Mouse (Mus musculus) liver, embryonic 15.5 days (tissue): ENCODE measurements at regions not wholly inside any gene's neighbourhood (a gene's known extent, or its start where the extent isn't known, plus 50 kb on each side); places are given as distances from the start of the nearest gene placed in this dataset.
"Not testable (repeated sequence)": the region's sequence is repeated elsewhere in the genome, so short reads cannot be mapped to it uniquely, and the experiment has no call there.

Experiments used
- ATAC-seq: fragments of 200-750 bp; cut with Nextera tagmentation; 2 replicates; pipeline ENCODE4 v1.8.0; 2017; ENCODE audit warnings: moderate number of reproducible peaks, mild to moderate bottlenecking, moderate library complexity; ENCODE audit not compliant: insufficient read depth
- H3K27ac ChIP-seq: fragments of 300-500 bp; sonication (generic); replicated peaks from 2 replicates; pipeline ENCODE4 v1.5.1; 2015; ENCODE audit warnings: mild to moderate bottlenecking, inconsistent platforms
- H3K27me3 ChIP-seq: fragments of 300-500 bp; sonication (generic); 2 replicates; pipeline ENCODE4 v1.6.1; 2015; ENCODE audit warnings: mild to moderate bottlenecking, inconsistent platforms
- H3K36me3 ChIP-seq: fragments of 300-500 bp; sonication (generic); replicated peaks from 2 replicates; pipeline ENCODE4 v1.6.1; 2015; ENCODE audit warnings: moderate library complexity, mild to moderate bottlenecking, inconsistent platforms
- H3K4me1 ChIP-seq: fragments of 300-500 bp; sonication (generic); replicated peaks from 2 replicates; pipeline ENCODE4 v1.6.1; 2015; ENCODE audit warnings: inconsistent platforms
- H3K4me2 ChIP-seq: fragments of 300-500 bp; sonication (generic); 2 replicates; pipeline ENCODE4 v1.6.1; 2015; ENCODE audit warnings: moderate library complexity, mild to moderate bottlenecking, inconsistent platforms
- H3K4me3 ChIP-seq: fragments of 300-500 bp; sonication (generic); replicated peaks from 2 replicates; pipeline ENCODE4 v1.5.1; 2015; ENCODE audit warnings: mild to moderate bottlenecking, inconsistent platforms
- H3K9ac ChIP-seq: fragments of 300-500 bp; sonication (generic); 2 replicates; pipeline ENCODE4 v1.6.1; 2015; ENCODE audit warnings: moderate library complexity, mild to moderate bottlenecking, inconsistent platforms
- H3K9me3 ChIP-seq: fragments of 300-500 bp; sonication (generic); replicated peaks from 2 replicates; pipeline ENCODE4 v1.6.1; 2016; ENCODE audit warnings: inconsistent platforms
- WGBS: fragments of 180-500 bp; shearing (Covaris S2); methylation state at CpG from one replicate; pipeline ENCODE4 v1.1.7; 2015; ENCODE audit warnings: mixed read lengths; ENCODE audit not compliant: insufficient replicate concordance; 5-methylcytosine and 5-hydroxymethylcytosine counted together

- Histone ChIP-seq H3K27ac (no peak overlapping the region), H3K4me3 (no peak overlapping the region), H3K9me3 (no peaks in the 10 kb centered on the region), H3K9ac (no peak overlapping the region), H3K4me2 (no peak overlapping the region), H3K4me1 (no peaks in the 10 kb centered on the region), H3K36me3 (no peaks in the 10 kb centered on the region), H3K27me3 (no peaks in the 10 kb centered on the region)
- ATAC-seq = no peak
- WGBS = 61% methylated on average over 10 of the region's 10 CpGs
Measured at GRCm38 (mm10) chr9:31650362-31651130, 186.3 kb upstream of the Tmem45b start.

GRCm38 (mm10) chr9:31649073-31649472 lies 184.8 kb upstream of the Tmem45b start:
- Histone ChIP-seq H3K36me3 (no peaks in the 10 kb centered on the region), H3K27me3 (no peaks in the 10 kb centered on the region), H3K4me3 (no peak overlapping the region), H3K9ac (no peak overlapping the region), H3K9me3 (no peaks in the 10 kb centered on the region), H3K27ac (no peak overlapping the region), H3K4me1 (no peaks in the 10 kb centered on the region), H3K4me2 (no peak overlapping the region)
- 69% methylated on average over 5 of the region's 5 CpGs for WGBS
- no peak for ATAC-seq

DNA sequence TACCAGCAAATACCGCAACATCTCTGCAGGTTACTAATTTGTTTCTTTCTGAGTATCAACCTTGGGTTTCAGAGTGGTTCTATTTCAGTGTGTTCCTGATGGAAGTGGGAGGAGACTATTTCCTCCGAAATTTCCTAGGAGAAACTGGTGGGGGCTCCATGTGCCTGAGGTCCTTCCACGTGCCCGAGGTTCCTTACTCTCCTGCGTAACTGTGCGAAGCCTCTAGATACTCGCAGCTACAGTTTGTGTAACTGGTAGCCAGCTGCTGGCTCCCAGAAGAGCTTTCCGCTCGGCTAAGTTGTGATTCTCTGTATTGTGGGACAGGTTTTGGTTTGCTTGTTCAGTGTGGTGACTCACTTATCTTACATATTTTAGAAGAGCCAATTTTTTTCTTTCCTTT lies 184.3 kb upstream of the Tmem45b start:
- H3K9me3 ChIP-seq = no peaks in the 10 kb centered on the region
- WGBS = 69% methylated on average over 9 of the region's 9 CpGs
- no peak for ATAC-seq
- no peak overlapping the region for H3K4me3 ChIP-seq
- no peak overlapping the region for H3K27ac ChIP-seq
- no peaks in the 10 kb centered on the region for H3K36me3 ChIP-seq
- no peaks in the 10 kb centered on the region for H3K27me3 ChIP-seq
- no peak overlapping the region for H3K9ac ChIP-seq
- H3K4me1 ChIP-seq = no peaks in the 10 kb centered on the region
- H3K4me2 ChIP-seq = no peak overlapping the region

DNA sequence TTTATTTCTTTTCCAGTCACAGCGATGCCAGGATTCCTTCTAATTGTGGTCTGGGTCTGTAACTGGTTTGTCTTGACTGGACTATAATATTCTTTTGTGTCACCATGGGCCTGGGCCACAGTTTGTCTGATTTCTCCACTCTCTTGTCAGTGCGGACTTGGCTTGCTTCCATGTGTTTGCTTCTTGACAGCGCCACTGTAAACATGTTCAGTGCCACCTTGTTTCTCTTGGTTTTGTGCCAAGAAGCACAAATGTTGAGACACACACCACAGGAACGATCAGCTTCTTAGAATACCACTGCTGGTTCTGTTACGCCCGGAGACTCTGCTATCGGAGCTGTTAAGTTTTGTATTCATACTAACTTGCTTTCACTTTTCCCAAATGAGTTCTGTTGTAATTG lies 180.9 kb upstream of the Tmem45b start:
- 66% methylated on average over 7 of the region's 7 CpGs for WGBS
- Histone ChIP-seq H3K4me3 (no peak overlapping the region), H3K27me3 (no peaks in the 10 kb centered on the region), H3K27ac (no peak overlapping the region), H3K9me3 (no peaks in the 10 kb centered on the region), H3K4me1 (no peaks in the 10 kb centered on the region), H3K9ac (no peak overlapping the region), H3K36me3 (no peaks in the 10 kb centered on the region), H3K4me2 (no peak overlapping the region)
- ATAC-seq = no peak

DNA sequence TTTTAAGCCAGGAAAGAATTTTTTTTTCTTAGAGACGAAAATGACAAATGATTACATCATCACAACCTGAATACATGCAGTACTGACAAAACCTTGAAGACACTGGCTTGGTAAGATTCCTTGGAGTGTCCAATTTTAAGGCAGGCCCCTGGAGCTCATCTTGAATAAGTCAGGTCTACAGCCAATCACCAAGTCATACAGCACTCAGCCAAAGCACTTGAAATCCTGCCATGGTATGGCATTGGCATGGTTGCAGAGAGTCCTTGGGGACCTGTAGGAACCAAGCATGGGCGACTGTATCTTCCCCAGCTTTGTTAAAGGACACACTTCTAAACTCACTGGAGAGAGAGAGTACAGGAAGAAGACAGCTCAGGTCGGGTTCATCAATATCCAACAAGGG lies 179.8 kb upstream of the Tmem45b start:
- no peak overlapping the region for H3K4me3 ChIP-seq
- H3K27me3 ChIP-seq = no peaks in the 10 kb centered on the region
- H3K9me3 ChIP-seq = no peaks in the 10 kb centered on the region
- 43% methylated on average over 3 of the region's 3 CpGs for WGBS
- H3K9ac ChIP-seq = no peak overlapping the region
- H3K36me3 ChIP-seq = no peaks in the 10 kb centered on the region
- no peak for ATAC-seq
- no peaks in the 10 kb centered on the region for H3K4me1 ChIP-seq
- H3K27ac ChIP-seq = no peak overlapping the region
- H3K4me2 ChIP-seq = no peak overlapping the region

- Histone ChIP-seq H3K4me3 (no peak overlapping the region), H3K9me3 (no peaks in the 10 kb centered on the region), H3K27ac (no peak overlapping the region), H3K36me3 (no peaks in the 10 kb centered on the region), H3K9ac (no peak overlapping the region), H3K4me1 (no peaks in the 10 kb centered on the region), H3K4me2 (no peak overlapping the region), H3K27me3 (no peaks in the 10 kb centered on the region)
- no peak for ATAC-seq
- 39% methylated on average over 4 of the region's 4 CpGs for WGBS
Measured at GRCm38 (mm10) chr9:31642169-31642568, 177.9 kb upstream of the Tmem45b start.

- Histone ChIP-seq H3K9ac (no peak overlapping the region), H3K27me3 (no peaks in the 10 kb centered on the region), H3K27ac (no peak overlapping the region), H3K36me3 (no peaks in the 10 kb centered on the region), H3K4me1 (no peaks in the 10 kb centered on the region), H3K4me3 (no peak overlapping the region), H3K4me2 (no peak overlapping the region), H3K9me3 (no peaks in the 10 kb centered on the region)
- 62% methylated on average over 6 of the region's 6 CpGs for WGBS
- ATAC-seq = no peak
Measured at GRCm38 (mm10) chr9:31628291-31628690, 164.0 kb upstream of the Tmem45b start.

GRCm38 (mm10) chr9:31621553-31621952 lies 157.3 kb upstream of the Tmem45b start:
- ATAC-seq, H3K4me1 ChIP-seq, H3K9ac ChIP-seq, H3K27ac ChIP-seq, H3K4me2 ChIP-seq, H3K4me3 ChIP-seq, H3K27me3 ChIP-seq, H3K9me3 ChIP-seq, H3K36me3 ChIP-seq: not testable (repeated sequence)
- WGBS = 67% methylated on average over 7 of the region's 7 CpGs

- 44% methylated on average over 6 of the region's 6 CpGs for WGBS
- ATAC-seq = no peak
Measured at GRCm38 (mm10) chr9:31619344-31619743, 155.1 kb upstream of the Tmem45b start.

DNA sequence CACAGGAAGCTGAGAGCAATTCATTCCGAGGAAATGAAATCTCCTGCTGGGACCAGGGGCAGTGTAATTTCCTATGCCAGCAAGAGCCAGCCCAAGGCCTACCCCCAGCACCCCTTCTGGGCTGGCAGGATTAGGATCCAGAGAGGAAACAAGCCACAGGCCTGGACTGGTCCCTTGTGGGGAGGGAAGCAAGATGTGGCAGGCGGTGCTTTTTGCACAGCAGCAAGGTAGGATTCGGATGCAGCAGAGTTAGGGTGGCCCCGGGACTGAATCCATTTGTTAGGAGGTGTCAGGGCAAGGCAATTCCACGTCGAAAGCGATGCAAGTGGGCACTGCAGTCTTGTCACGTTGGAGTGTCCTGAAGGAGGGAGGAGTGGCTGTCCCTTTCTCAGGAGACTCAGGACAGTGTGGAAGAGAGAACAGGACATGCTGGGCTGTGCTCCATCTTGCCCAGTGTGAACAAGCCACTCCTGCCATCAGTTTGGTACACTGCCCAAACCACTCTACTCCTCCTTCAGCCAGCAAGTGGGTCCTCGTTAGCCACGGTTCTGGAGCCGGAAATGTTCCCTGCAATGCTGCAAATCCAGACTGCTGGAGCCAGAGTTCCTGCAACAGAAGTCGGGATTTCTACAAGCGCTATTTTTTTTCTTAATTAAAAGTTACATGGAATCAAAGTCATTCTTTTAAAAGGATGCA lies 150.1 kb upstream of the Tmem45b start:
- H3K4me2 ChIP-seq = no peak overlapping the region
- 47% methylated on average over 13 of the region's 13 CpGs for WGBS
- H3K4me1 ChIP-seq = no peaks in the 10 kb centered on the region
- no peaks in the 10 kb centered on the region for H3K27me3 ChIP-seq
- no peak overlapping the region for H3K27ac ChIP-seq
- no peak for ATAC-seq
- H3K9me3 ChIP-seq = no peaks in the 10 kb centered on the region
- H3K4me3 ChIP-seq = no peak overlapping the region
- no peaks in the 10 kb centered on the region for H3K36me3 ChIP-seq
- H3K9ac ChIP-seq = no peak overlapping the region

More at GRCm38 (mm10) chr9:31619344-31619743, 155.1 kb upstream of the Tmem45b start:
- Histone ChIP-seq H3K27me3 (no peaks in the 10 kb centered on the region), H3K36me3 (no peaks in the 10 kb centered on the region), H3K4me2 (no peak overlapping the region), H3K27ac (no peak overlapping the region), H3K9ac (no peak overlapping the region), H3K4me3 (no peak overlapping the region), H3K9me3 (no peaks in the 10 kb centered on the region), H3K4me1 (no peaks in the 10 kb centered on the region)

GRCm38 (mm10) chr9:31611036-31611695 lies 146.9 kb upstream of the Tmem45b start:
- no peaks in the 10 kb centered on the region for H3K4me1 ChIP-seq
- H3K4me3 ChIP-seq = no peak overlapping the region
- H3K27ac ChIP-seq = no peak overlapping the region
- H3K4me2 ChIP-seq = no peak overlapping the region
- ATAC-seq = no peak
- no peaks in the 10 kb centered on the region for H3K36me3 ChIP-seq
- H3K9ac ChIP-seq = no peak overlapping the region
- H3K27me3 ChIP-seq = no peaks in the 10 kb centered on the region
- WGBS = 51% methylated on average over 8 of the region's 8 CpGs
- no peaks in the 10 kb centered on the region for H3K9me3 ChIP-seq
